Mouse (Mus musculus) liver, embryonic 14.5 days (tissue): ENCODE measurements around the gene Plppr5. TPM values are rescaled to one million over a fixed set of nuclear protein-coding genes. Genes with fewer than 3 reads are reported as not detected.

Experiments
- ATAC-seq: fragments of 200-750 bp; cut with Nextera tagmentation; 2 replicates; pipeline ENCODE4 v1.8.0; 2017; ENCODE audit warnings: moderate number of reproducible peaks, mild to moderate bottlenecking, moderate library complexity; ENCODE audit not compliant: insufficient read depth
- DNase-seq, 3 experiments: peaks; one replicate each; pipeline ENCODE4 v3.0.0-alpha.2; 2012 to 2013; ENCODE audit warnings: low read depth in 3 of 3, low spot score in 3 of 3
- H3K27ac ChIP-seq: fragments of 300-500 bp; sonication (generic); 2 replicates; pipeline ENCODE4 v1.5.1; 2014; ENCODE audit warnings: moderate library complexity, mild to moderate bottlenecking, control low read depth, inconsistent platforms
- H3K27me3 ChIP-seq: fragments of 300-500 bp; sonication (generic); 2 replicates; pipeline ENCODE4 v1.6.1; 2014; ENCODE audit warnings: mild to moderate bottlenecking, low read length, moderate library complexity; ENCODE audit not compliant: control insufficient read depth, insufficient read depth
- H3K36me3 ChIP-seq: fragments of 300-500 bp; sonication (generic); replicated peaks from 2 replicates; pipeline ENCODE4 v1.6.1; 2014; ENCODE audit warnings: low read depth; ENCODE audit not compliant: control insufficient read depth, insufficient read depth
- H3K4me1 ChIP-seq, 2 experiments: fragments of 200-500 bp in 1 of 2; fragments of 300-500 bp in 1 of 2; sonication (generic) in 1 of 2; replicated peaks; 2 replicates each; pipeline ENCODE4 v1.6.1; 2012 to 2014; ENCODE audit warnings: antibody characterized with exemption in 1 of 2, inconsistent platforms in 1 of 2, low read length in 1 of 2; ENCODE audit not compliant: control insufficient read depth in 2 of 2, insufficient read depth in 2 of 2
- H3K4me2 ChIP-seq: fragments of 300-500 bp; sonication (generic); 2 replicates; pipeline ENCODE4 v1.6.1; 2014; ENCODE audit warnings: low read depth, mild to moderate bottlenecking, control low read depth, moderate library complexity
- H3K4me3 ChIP-seq, 2 experiments: fragments of 200-500 bp in 1 of 2; fragments of 300-500 bp in 1 of 2; sonication (generic) in 1 of 2; 2 replicates each; pipeline ENCODE4 v1.5.1; 2012 to 2014; ENCODE audit warnings: low read depth in 2 of 2, low read length in 2 of 2, mild to moderate bottlenecking in 2 of 2, control low read depth in 1 of 2, inconsistent platforms in 1 of 2, moderate library complexity in 1 of 2; ENCODE audit not compliant: insufficient read depth in 1 of 2
- H3K9ac ChIP-seq: fragments of 300-500 bp; sonication (generic); replicated peaks from 2 replicates; pipeline ENCODE4 v1.6.1; 2014; ENCODE audit warnings: mild to moderate bottlenecking, control low read depth, moderate library complexity
- H3K9me3 ChIP-seq: fragments of 300-500 bp; sonication (generic); 2 replicates; pipeline ENCODE4 v1.6.1; 2016; ENCODE audit warnings: low read length, mixed read lengths; ENCODE audit not compliant: control insufficient read depth
- CTCF ChIP-seq: IDR thresholded peaks from 2 replicates; pipeline ENCODE4 v1.5.1; 2016; ENCODE audit warnings: antibody characterized with exemption, low read depth, control low read depth
- EP300 ChIP-seq: IDR thresholded peaks from 2 replicates; pipeline ENCODE4 v1.6.1; 2016; ENCODE audit warnings: antibody characterized with exemption, low read depth
- WGBS: fragments of 180-500 bp; shearing (Covaris S2); extraction: QIAGEN DNeasy Blood & Tissue Kit; methylation state at CpG from one replicate; pipeline ENCODE4 v1.1.7; 2014; ENCODE audit not compliant: insufficient replicate concordance; 5-methylcytosine and 5-hydroxymethylcytosine counted together
- polyA plus RNA-seq, 2 experiments: library from polyadenylated mRNA; depleted of rRNA in 1 of 2; stranded (reverse) in 1 of 2; unstranded in 1 of 2; fragments of >200 nt; fragmentation: Nextera tagmentation in 1 of 2; extraction: Ambion mirVana in 1 of 2; gene quantifications; 2 replicates each; pipeline versions ENCODE4 v1.2.1 to v1.2.3; 2012 to 2014

Gene Plppr5
- polyA plus RNA-seq, 2 experiments = 0.02 to 0.03 TPM

- no peaks in the 10 kb centered on the region for H3K36me3 ChIP-seq
- no peaks in the 10 kb centered on the region for H3K9me3 ChIP-seq
- TF ChIP-seq CTCF (no peak), EP300 (no peak)
- H3K27me3 ChIP-seq = no peaks in the 10 kb centered on the region
- no peak overlapping the region for H3K4me2 ChIP-seq
- no peak for DNase-seq
- H3K9ac ChIP-seq = no peak overlapping the region
- H3K4me3 ChIP-seq = no peak overlapping the region
- no peak for ATAC-seq
- 50% methylated on average over 1 of the region's 1 CpGs for WGBS
- no peaks in the 10 kb centered on the region for H3K4me1 ChIP-seq
- H3K27ac ChIP-seq = no peak overlapping the region
These were observed 120.1 kb downstream of the Plppr5 start for GRCm38 (mm10) chr3:117694736-117695135.

GRCm38 (mm10) chr3:117696350-117696749 is 121.7 kb downstream of the Plppr5 start:
- no peak for ATAC-seq
- 68% methylated on average over 5 of the region's 5 CpGs for WGBS

GRCm38 (mm10) chr3:117708788-117709187 is 134.2 kb downstream of the Plppr5 start:
- no peak overlapping the region for H3K4me2 ChIP-seq
- no peak overlapping the region for H3K27ac ChIP-seq
- H3K27me3 ChIP-seq = no peaks in the 10 kb centered on the region
- no peaks in the 10 kb centered on the region for H3K36me3 ChIP-seq
- TF ChIP-seq EP300 (no peak), CTCF (no peak)
- H3K9me3 ChIP-seq = no peaks in the 10 kb centered on the region
- DNase-seq (no peak), ATAC-seq (no peak)
- no peak overlapping the region for H3K4me3 ChIP-seq
- no peak overlapping the region for H3K9ac ChIP-seq
- H3K4me1 ChIP-seq = no peaks in the 10 kb centered on the region

More at GRCm38 (mm10) chr3:117696350-117696749, 121.7 kb downstream of the Plppr5 start:
- TF ChIP-seq EP300 (no peak), CTCF (no peak)
- Histone ChIP-seq H3K4me2 (no peak overlapping the region), H3K9me3 (no peaks in the 10 kb centered on the region), H3K27me3 (no peaks in the 10 kb centered on the region), H3K4me3 (no peak overlapping the region), H3K4me1 (no peaks in the 10 kb centered on the region), H3K36me3 (no peaks in the 10 kb centered on the region), H3K27ac (no peak overlapping the region), H3K9ac (no peak overlapping the region)
- no peak for DNase-seq

- Histone ChIP-seq H3K9me3 (no peaks in the 10 kb centered on the region), H3K27me3 (no peaks in the 10 kb centered on the region), H3K36me3 (no peaks in the 10 kb centered on the region), H3K4me2 (no peak overlapping the region), H3K27ac (no peak overlapping the region), H3K4me3 (no peak overlapping the region), H3K4me1 (no peaks in the 10 kb centered on the region), H3K9ac (no peak overlapping the region)
- WGBS = 49% methylated on average over 3 of the region's 3 CpGs
- DNase-seq (no peak), ATAC-seq (no peak)
- TF ChIP-seq CTCF = no peak
- no peak for TF ChIP-seq EP300
These were observed 142.1 kb downstream of the Plppr5 start for GRCm38 (mm10) chr3:117716534-117717280.

GRCm38 (mm10) chr3:117723390-117723789 is 148.8 kb downstream of the Plppr5 start:
- no peak for ATAC-seq
- TF ChIP-seq EP300 = no peak
- no peaks in the 10 kb centered on the region for H3K4me1 ChIP-seq

More at GRCm38 (mm10) chr3:117723390-117723789, 148.8 kb downstream of the Plppr5 start:
- DNase-seq = no peak
- no peak overlapping the region for H3K9ac ChIP-seq
- H3K36me3 ChIP-seq = no peaks in the 10 kb centered on the region
- H3K4me2 ChIP-seq = no peak overlapping the region
- no peaks in the 10 kb centered on the region for H3K27me3 ChIP-seq
- no peak overlapping the region for H3K27ac ChIP-seq
- H3K9me3 ChIP-seq = no peaks in the 10 kb centered on the region
- H3K4me3 ChIP-seq = no peak overlapping the region
